8 mouse cellular contexts compared by ENCODE assay signal in the genomic region with DNA sequence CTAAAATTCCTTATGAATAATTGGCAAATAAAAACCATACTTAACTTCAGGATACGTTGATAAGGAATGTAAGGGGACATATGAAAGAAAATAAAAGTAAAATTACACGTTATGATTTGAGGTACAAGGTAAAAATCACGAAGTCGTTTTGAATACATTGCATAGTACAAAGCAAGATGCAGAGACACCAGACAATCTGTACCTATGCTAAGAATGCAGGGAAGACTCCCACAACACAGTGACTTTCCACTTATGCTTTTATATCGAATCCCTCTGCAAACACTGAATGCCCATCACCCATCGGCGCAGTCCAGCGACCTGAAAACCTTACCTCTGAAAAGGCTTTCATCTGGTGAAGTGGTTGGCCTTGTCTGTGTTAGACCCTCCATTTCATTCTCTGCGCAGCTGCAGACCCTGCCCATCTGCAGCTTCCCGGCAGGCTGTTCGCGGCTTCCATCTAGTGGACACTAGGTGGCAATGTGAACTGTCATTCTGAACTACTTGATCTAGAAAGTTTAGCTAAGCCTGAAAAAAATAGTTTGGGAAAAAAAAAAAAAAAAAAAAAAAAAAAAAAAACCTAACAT.
DNase-seq lines count a peak whose midpoint lies in the region; ATAC-seq and TF ChIP-seq lines count a peak whose summit lies in the region.

No protein-coding gene starts in this region.

- intact Hi-C loops in heart, postnatal 14 days (cut with DNase I) = no loop called here

- H3K27me3 ChIP-seq in heart, embryonic 10.5 days (ENCODE audit: insufficient read depth, poor library complexity, severe bottlenecking) = no peaks in the 10 kb centered on the region
- H3K27me3 ChIP-seq in forebrain, embryonic 12.5 days = no peaks in the 10 kb centered on the region
- no peaks in the 10 kb centered on the region for H3K27me3 ChIP-seq in stomach, embryonic 15.5 days (replicated peaks)

- H3K4me1 ChIP-seq in heart, embryonic 10.5 days = no peaks in the 10 kb centered on the region
- no peaks in the 10 kb centered on the region for H3K4me1 ChIP-seq in forebrain, embryonic 12.5 days
- no peaks in the 10 kb centered on the region for H3K4me1 ChIP-seq in stomach, embryonic 15.5 days

- peak; percentile 76 for DNase-seq in heart, embryonic 10.5 days (ENCODE audit: low spot score)
- no peak for DNase-seq in heart, postnatal 14 days
- peak; percentile 94 for DNase-seq in brain, embryonic 14.5 days (ENCODE audit: low read depth)
- DNase-seq in kidney, postnatal 25 days = peak; percentile 4 to 28

- peak overlapping the region; percentile 37 for H3K4me2 ChIP-seq in forebrain, embryonic 12.5 days
- peak overlapping the region; percentile 43 for H3K4me2 ChIP-seq in stomach, embryonic 15.5 days

- peak; percentile 89 for ATAC-seq in forebrain, embryonic 12.5 days (ENCODE audit: low FRiP score)
- ATAC-seq in megakaryocyte progenitor cell, adult 5-6 weeks (replicated peaks; ENCODE audit: poor library complexity) = peak; percentile 50; the same call in 1 of the 2 replicates
- ATAC-seq in stomach, embryonic 15.5 days (ENCODE audit: insufficient read depth, low FRiP score, low read depth) = no peak; the same call in 1 of the 2 replicates
- no peak for ATAC-seq in erythroblast, adult 5-6 weeks (replicated peaks; ENCODE audit: low FRiP score, poor library complexity, severe bottlenecking)

- 33% methylated on average over 12 of the region's 12 CpGs for WGBS in heart, embryonic 10.5 days
- WGBS in forebrain, embryonic 12.5 days = 34% methylated on average over 12 of the region's 12 CpGs
- 31% methylated on average over 12 of the region's 12 CpGs for WGBS in stomach, embryonic 15.5 days

- peak overlapping the region; percentile 44 for H3K4me3 ChIP-seq in heart, embryonic 10.5 days
- peak overlapping the region; percentile 41 for H3K4me3 ChIP-seq in forebrain, embryonic 12.5 days (replicated peaks)
- H3K4me3 ChIP-seq in stomach, embryonic 15.5 days (replicated peaks) = peak overlapping the region; percentile 39

- no peaks in the 10 kb centered on the region for H3K36me3 ChIP-seq in heart, embryonic 10.5 days
- no peaks in the 10 kb centered on the region for H3K36me3 ChIP-seq in forebrain, embryonic 12.5 days (replicated peaks)
- H3K36me3 ChIP-seq in stomach, embryonic 15.5 days = no peaks in the 10 kb centered on the region

- H3K9me3 ChIP-seq in heart, embryonic 10.5 days = no peaks in the 10 kb centered on the region
- H3K9me3 ChIP-seq in forebrain, embryonic 12.5 days = no peaks in the 10 kb centered on the region
- no peaks in the 10 kb centered on the region for H3K9me3 ChIP-seq in stomach, embryonic 15.5 days

- H3K9ac ChIP-seq in forebrain, embryonic 12.5 days = peak overlapping the region; percentile 38; the same call in 1 of the 2 replicates
- no peak overlapping the region for H3K9ac ChIP-seq in stomach, embryonic 15.5 days

- peak; percentile 73; the same call in 1 of the 2 replicates for TF ChIP-seq CTCF in brain, embryonic 14.5 days (IDR thresholded peaks at IDR 0.05; ENCODE audit: borderline replicate concordance, extremely low read depth, insufficient read depth, insufficient read length)

- H3K27ac ChIP-seq in heart, embryonic 10.5 days = peak overlapping the region; percentile 30; the same call in 1 of the 2 replicates
- no peak overlapping the region for H3K27ac ChIP-seq in forebrain, embryonic 12.5 days
- no peak overlapping the region for H3K27ac ChIP-seq in stomach, embryonic 15.5 days

- TF ChIP-seq POLR2A in brain, embryonic 14.5 days (IDR thresholded peaks at IDR 0.05; ENCODE audit: borderline replicate concordance, extremely low read depth, insufficient read depth, insufficient read length, poor library complexity, severe bottlenecking) = peak; percentile 35; the same call in 1 of the 2 replicates

Comparison
In these comparisons a context has a peak if more than half of its experiments do, and no peak if none do; other contexts are left out.
1. DNase-seq: peak in heart, embryonic 10.5 days (single experiment), brain, embryonic 14.5 days (single experiment) and kidney, postnatal 25 days (2 of 2); none in heart, postnatal 14 days (0 of 2).
2. ATAC-seq: peak in forebrain, embryonic 12.5 days (single experiment) and megakaryocyte progenitor cell, adult 5-6 weeks (single experiment); none in stomach, embryonic 15.5 days (single experiment) and erythroblast, adult 5-6 weeks (single experiment).
3. Peak in every context shown above with its lines, with median percentiles within 50 percentile points of each other: H3K4me3 ChIP-seq.